Mouse (Mus musculus) kidney, embryonic 14.5 days (tissue): ENCODE measurements around the gene Glud1. TPM values are rescaled to one million over a fixed set of nuclear protein-coding genes. Genes with fewer than 3 reads are reported as not detected.

Experiments
- ATAC-seq: fragments of 200-750 bp; cut with Nextera tagmentation; 2 replicates; pipeline ENCODE4 v1.8.0; 2017; ENCODE audit warnings: moderate number of reproducible peaks, mild to moderate bottlenecking, moderate TSS enrichment, moderate library complexity; ENCODE audit not compliant: low FRiP score, low TSS enrichment
- H3K27ac ChIP-seq: fragments of 300-500 bp; sonication (generic); 2 replicates; pipeline ENCODE4 v1.5.1; 2014; ENCODE audit warnings: low read depth, mild to moderate bottlenecking, low read length, moderate library complexity, mixed read lengths
- H3K27me3 ChIP-seq: fragments of 300-500 bp; sonication (generic); 2 replicates; pipeline ENCODE4 v1.6.1; 2014; ENCODE audit warnings: mild to moderate bottlenecking, low read length; ENCODE audit not compliant: control insufficient read depth, insufficient read depth
- H3K36me3 ChIP-seq: fragments of 300-500 bp; sonication (generic); 2 replicates; pipeline ENCODE4 v1.6.1; 2014; ENCODE audit warnings: low read length, mixed read lengths; ENCODE audit not compliant: control insufficient read depth, insufficient read depth
- H3K4me1 ChIP-seq: fragments of 300-500 bp; sonication (generic); 2 replicates; pipeline ENCODE4 v1.6.1; 2014; ENCODE audit warnings: low read length, mixed read lengths; ENCODE audit not compliant: control insufficient read depth, insufficient read depth
- H3K4me2 ChIP-seq: fragments of 300-500 bp; sonication (generic); replicated peaks from 2 replicates; pipeline ENCODE4 v1.6.1; 2014; ENCODE audit warnings: low read depth, mild to moderate bottlenecking, low read length
- H3K4me3 ChIP-seq: fragments of 300-500 bp; sonication (generic); 2 replicates; pipeline ENCODE4 v1.5.1; 2014; ENCODE audit warnings: mild to moderate bottlenecking, low read length
- H3K9ac ChIP-seq: fragments of 300-500 bp; sonication (generic); 2 replicates; pipeline ENCODE4 v1.6.1; 2014; ENCODE audit warnings: low read depth, mild to moderate bottlenecking, low read length, moderate library complexity
- H3K9me3 ChIP-seq: fragments of 300-500 bp; sonication (generic); 2 replicates; pipeline ENCODE4 v1.6.1; 2016; ENCODE audit warnings: low read length; ENCODE audit not compliant: control insufficient read depth
- WGBS: fragments of 180-500 bp; shearing (Covaris S2); extraction: QIAGEN DNeasy Blood & Tissue Kit; methylation state at CpG from one replicate; pipeline ENCODE4 v1.1.7; 2014; 5-methylcytosine and 5-hydroxymethylcytosine counted together
- polyA plus RNA-seq: library from polyadenylated mRNA; unstranded; fragments of >200 nt; fragmentation: Nextera tagmentation; extraction: Ambion mirVana; gene quantifications from 2 replicates; pipeline ENCODE4 v1.2.1, GENCODE M21; 2014

Gene Glud1
- polyA plus RNA-seq, 1 experiment from 2014 or later: 112 TPM

DNA sequence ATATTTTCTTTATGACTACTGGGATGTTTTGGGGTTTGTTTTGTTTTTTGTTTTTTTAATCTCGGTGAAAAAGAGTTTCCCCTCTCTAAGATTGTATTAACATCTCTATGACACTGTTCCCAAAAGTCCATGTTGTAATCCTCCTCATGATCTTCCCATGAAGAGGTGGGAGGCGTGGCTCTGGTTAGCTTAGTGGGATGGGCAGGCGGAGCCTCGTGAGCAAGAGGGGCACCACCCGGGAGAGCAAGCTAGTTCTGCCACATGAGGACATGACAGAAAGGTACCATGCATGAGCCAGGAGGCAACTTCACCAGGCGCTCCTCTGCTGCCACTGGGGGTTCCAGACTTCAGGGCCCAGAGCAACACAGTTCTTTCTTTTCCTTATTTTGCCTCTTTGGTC lies 42.0 kb downstream of the Glud1 start:
- no peak overlapping the region for H3K27ac ChIP-seq
- H3K4me2 ChIP-seq: no peak overlapping the region
- 62% methylated on average over 6 of the region's 6 CpGs for WGBS
- no peak for ATAC-seq
- no peaks in the 10 kb centered on the region for H3K4me1 ChIP-seq
- no peak overlapping the region for H3K9ac ChIP-seq
- no peaks in the 10 kb centered on the region for H3K36me3 ChIP-seq
- no peak overlapping the region for H3K4me3 ChIP-seq
- no peaks in the 10 kb centered on the region for H3K9me3 ChIP-seq
- H3K27me3 ChIP-seq: no peaks in the 10 kb centered on the region

DNA sequence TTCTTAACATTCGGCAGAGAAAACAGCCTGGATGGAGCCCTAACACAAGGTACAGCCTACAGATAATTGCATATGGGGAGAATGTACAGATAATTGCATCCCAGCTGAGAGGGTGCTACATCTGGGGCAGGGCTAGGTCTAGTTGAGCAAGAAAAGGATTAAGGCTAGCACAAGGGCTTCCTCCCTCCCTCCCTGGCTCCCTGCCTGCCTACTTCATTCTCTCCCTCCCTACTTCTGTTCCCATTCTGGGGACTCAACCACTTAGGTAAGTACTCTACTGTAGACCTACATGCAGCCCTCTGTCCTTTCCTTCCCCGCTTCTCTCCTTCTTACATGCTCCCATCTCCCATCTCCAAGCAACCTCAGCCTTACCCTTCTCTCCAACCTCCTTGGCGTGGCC lies 42.8 kb downstream of the Glud1 start:
- Histone ChIP-seq H3K4me3 (no peak overlapping the region), H3K9me3 (no peaks in the 10 kb centered on the region), H3K36me3 (no peaks in the 10 kb centered on the region), H3K4me2 (no peak overlapping the region), H3K4me1 (no peaks in the 10 kb centered on the region), H3K9ac (no peak overlapping the region), H3K27ac (no peak overlapping the region), H3K27me3 (no peaks in the 10 kb centered on the region)
- 89% methylated on average over 3 of the region's 3 CpGs for WGBS
- ATAC-seq: no peak

DNA sequence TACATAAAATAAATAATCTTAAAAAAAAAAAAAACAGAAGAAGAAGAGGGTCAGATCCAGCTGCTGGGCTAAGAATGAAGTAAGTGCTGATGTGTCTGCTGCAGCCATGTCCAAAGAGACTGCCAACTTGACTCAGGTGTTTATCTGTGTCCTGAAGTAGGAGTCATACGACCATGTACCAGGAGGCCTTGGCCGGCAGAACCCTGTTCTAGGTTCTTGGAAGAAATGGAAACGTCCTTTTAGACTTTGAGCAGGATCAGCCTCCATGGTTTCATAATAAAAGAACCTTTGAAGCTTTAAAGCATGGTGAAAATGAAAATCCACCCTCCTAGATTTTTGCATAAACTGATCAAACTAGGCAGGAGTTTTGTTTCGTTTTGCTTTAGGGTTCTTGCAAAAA lies 43.9 kb downstream of the Glud1 start:
- no peak for ATAC-seq
- Histone ChIP-seq H3K27ac (no peak overlapping the region), H3K4me3 (no peak overlapping the region), H3K9me3 (no peaks in the 10 kb centered on the region), H3K27me3 (no peaks in the 10 kb centered on the region), H3K36me3 (no peaks in the 10 kb centered on the region), H3K4me2 (no peak overlapping the region), H3K9ac (no peak overlapping the region), H3K4me1 (no peaks in the 10 kb centered on the region)
- WGBS: 87% methylated on average over 4 of the region's 4 CpGs

DNA sequence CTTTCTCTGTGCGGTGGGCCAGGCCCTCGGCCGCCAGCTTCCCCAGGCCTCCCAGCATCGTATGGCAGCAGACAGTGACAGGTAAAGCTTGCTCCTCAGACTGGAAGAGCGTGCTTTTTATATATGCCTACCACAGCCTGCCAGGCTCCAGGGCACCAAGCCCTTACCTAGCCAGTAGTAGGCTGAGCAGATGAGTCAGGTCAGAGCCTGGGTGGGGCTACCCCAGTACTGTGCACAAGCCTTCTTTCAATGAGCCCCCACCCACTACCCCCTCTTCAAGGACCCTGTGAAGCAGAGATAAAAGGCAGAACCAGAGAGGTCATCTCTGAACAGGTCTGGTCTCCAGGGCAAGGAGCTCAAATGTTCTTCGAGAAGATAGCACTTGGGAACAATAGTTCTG lies 44.8 kb downstream of the Glud1 start, which contains the start of gene Fam25c:
Gene Fam25c, minus strand, starts transcription at position 133 of the 400 bp plus-strand sequence.
- Histone ChIP-seq H3K4me1 (no peaks in the 10 kb centered on the region), H3K9ac (no peak within 1 kb of the TSS), H3K4me2 (no peak within 1 kb of the TSS)

DNA sequence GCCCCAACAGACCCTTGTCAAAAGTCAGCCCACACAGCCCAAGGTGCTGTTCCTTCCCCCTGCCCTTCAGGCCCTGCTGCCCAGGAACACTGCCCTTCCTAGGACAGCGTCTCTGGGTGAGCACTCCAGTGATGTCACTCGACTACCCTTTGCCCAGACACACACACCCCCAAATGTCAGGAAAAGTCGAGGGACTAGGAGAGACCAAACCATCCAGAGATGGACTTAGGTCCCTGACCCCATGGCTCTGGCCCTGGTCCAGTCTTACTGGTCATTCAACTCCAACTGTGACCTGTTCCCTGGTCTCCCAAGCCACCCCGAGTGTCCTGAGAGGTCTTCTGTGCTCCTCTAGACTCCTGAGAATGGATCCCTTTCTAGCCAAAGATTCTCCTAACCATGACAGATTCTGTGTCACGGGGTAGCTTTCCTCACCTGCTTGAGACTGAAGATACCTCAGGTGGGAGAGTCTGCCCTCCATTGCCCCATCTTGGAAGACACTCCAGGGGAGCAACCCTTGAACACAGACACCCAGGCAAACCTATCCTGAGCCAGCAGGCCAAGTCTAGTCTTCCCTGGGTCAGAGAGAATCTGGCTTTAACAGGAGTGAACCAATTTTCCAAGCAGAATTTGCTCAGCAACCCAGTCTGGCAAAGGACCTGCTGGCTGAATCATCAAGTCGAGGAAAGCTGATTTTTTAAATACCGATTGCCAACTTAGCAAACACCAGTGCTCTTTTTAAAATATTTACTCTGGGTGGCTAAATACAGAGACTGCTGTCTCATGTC lies 47.3 kb downstream of the Glud1 start:
- H3K27ac ChIP-seq: no peak overlapping the region
- no peak for ATAC-seq

More for the DNA sequence above, 44.8 kb downstream of the Glud1 start, which contains the start of gene Fam25c:
- H3K27ac ChIP-seq: no peak within 1 kb of the TSS
- H3K9me3 ChIP-seq: no peaks in the 10 kb centered on the region
- no peak for ATAC-seq
- H3K4me3 ChIP-seq: no peak within 1 kb of the TSS
- H3K36me3 ChIP-seq: no peaks in the 10 kb centered on the region
- no peaks in the 10 kb centered on the region for H3K27me3 ChIP-seq
- WGBS: 76% methylated on average over 6 of the region's 6 CpGs

DNA sequence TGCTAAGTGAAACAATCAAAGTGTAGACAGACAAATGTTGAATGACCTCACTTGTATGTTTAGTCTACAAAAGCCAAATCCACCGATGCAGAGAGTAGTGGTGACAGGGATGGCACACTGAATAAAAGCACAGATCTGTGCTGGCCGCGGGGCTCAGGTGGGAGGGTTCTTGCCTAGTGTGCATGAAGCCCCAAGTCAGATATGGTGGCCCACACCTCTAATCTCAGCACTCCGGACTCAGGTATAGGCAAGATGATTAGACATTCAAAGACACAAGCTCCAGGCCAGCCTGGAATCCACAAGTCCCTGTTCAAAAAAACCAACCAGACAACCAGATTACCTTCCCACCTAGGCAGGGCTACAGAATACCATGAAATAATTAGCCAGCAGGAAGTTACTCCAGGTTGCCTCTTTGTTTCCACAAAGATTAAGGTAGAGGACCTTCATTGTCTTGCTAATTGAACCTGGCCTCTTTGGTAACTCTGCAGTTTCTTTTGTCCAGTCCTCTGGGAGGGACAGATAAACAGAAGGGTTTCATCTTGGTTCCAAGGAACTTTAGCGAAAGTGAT lies 49.2 kb downstream of the Glud1 start:
- Histone ChIP-seq H3K9me3 (no peaks in the 10 kb centered on the region), H3K27ac (no peak overlapping the region), H3K4me3 (no peak overlapping the region), H3K27me3 (no peaks in the 10 kb centered on the region), H3K4me2 (no peak overlapping the region), H3K4me1 (no peaks in the 10 kb centered on the region), H3K9ac (no peak overlapping the region), H3K36me3 (no peaks in the 10 kb centered on the region)
- WGBS: 54% methylated on average over 5 of the region's 5 CpGs
- ATAC-seq: no peak

More for the DNA sequence above, 47.3 kb downstream of the Glud1 start:
- no peak overlapping the region for H3K4me3 ChIP-seq
- H3K9me3 ChIP-seq: no peaks in the 10 kb centered on the region
- WGBS: 87% methylated on average over 7 of the region's 7 CpGs
- no peaks in the 10 kb centered on the region for H3K4me1 ChIP-seq
- no peaks in the 10 kb centered on the region for H3K36me3 ChIP-seq
- H3K9ac ChIP-seq: no peak overlapping the region
- H3K27me3 ChIP-seq: no peaks in the 10 kb centered on the region
- H3K4me2 ChIP-seq: no peak overlapping the region

DNA sequence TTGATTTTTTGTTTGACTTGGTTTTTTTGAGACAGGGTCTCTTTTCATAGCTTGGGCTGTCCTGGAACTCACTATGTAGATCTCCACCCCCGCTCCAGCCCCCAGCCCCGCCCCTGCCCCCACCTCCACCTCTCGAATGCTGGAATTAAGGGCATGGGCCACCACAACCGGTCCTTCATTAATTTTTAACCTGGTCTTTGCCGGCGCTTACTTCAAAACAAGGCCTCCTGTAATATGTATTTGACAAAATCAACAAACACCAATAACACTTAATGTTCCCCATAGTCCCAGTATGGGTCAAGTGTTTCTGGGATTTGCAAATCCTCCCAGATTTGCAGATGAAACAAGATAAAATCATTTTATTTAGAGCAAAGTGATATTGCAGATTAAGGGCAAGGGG lies 49.7 kb downstream of the Glud1 start:
- no peak overlapping the region for H3K9ac ChIP-seq
- no peaks in the 10 kb centered on the region for H3K9me3 ChIP-seq
- H3K27ac ChIP-seq: no peak overlapping the region
- no peak overlapping the region for H3K4me3 ChIP-seq
- no peaks in the 10 kb centered on the region for H3K27me3 ChIP-seq
- no peak for ATAC-seq
- H3K4me1 ChIP-seq: no peaks in the 10 kb centered on the region
- H3K36me3 ChIP-seq: no peaks in the 10 kb centered on the region
- whole genome bisulfite sequencing: 44% methylated on average over 6 of the region's 6 CpGs
- H3K4me2 ChIP-seq: no peak overlapping the region

DNA sequence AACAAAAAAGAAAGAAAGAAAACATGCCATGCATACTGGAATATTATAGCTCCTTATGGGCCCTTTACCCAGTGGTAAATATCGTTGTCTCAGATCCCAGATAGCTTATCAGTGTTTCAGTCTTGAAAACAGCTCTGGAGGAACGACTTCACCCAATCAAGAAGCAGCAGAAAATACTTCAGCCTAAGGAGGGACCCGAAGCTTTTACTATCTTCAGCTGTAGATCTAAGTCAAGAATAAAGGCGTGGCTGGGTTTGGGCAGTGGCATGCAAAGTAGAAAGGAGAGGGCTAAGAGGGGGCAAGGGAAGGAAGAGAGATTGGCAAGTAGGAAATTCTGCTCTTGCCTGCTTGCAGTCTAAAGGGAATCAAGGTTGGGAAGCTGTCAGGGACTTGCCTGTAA lies 51.6 kb downstream of the Glud1 start:
- H3K4me2 ChIP-seq: no peak overlapping the region
- no peaks in the 10 kb centered on the region for H3K27me3 ChIP-seq
- 66% methylated on average over 4 of the region's 4 CpGs for WGBS
- H3K4me1 ChIP-seq: no peaks in the 10 kb centered on the region
- no peak overlapping the region for H3K27ac ChIP-seq
- H3K9me3 ChIP-seq: no peaks in the 10 kb centered on the region
- H3K4me3 ChIP-seq: no peak overlapping the region
- no peak overlapping the region for H3K9ac ChIP-seq
- H3K36me3 ChIP-seq: no peaks in the 10 kb centered on the region
- no peak for ATAC-seq

DNA sequence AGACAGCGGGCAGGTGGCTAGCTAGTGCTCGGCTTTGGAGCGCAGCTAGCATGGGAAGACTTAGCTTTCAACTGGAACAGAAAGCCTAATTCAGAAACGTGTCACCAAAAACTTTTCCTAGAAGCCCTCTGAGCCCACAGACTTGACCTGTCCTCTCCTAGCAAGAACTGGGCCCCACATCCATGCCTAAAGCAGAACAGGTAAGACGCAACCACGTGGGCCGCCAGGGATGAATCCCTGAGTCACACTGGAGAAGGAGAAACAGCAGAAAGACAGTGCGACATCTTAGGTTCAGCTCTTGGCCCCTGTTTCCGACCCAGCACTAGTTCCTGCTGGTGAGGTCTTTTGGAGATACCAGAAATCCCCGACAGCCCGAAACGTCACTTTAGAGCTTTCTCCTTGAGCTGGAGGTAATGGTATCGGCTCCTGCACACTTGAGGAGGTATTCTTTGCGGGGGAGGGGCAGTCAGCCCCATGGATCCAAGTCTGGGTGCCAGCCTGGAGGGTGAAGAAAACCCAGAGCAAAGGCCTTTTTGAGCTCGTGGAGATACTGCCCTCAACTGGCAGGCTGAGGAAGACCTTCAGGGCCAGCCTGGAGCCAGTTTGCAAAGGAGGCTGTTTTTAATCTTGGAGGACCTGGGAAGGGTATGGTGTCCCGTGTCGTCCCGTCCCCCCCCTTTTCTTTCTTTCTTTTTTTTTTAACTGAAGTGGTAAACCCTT lies 52.4 kb downstream of the Glud1 start:
- no peaks in the 10 kb centered on the region for H3K4me1 ChIP-seq
- ATAC-seq: peak; percentile 63
- H3K9me3 ChIP-seq: no peaks in the 10 kb centered on the region
- H3K27ac ChIP-seq: no peak overlapping the region
- H3K36me3 ChIP-seq: no peaks in the 10 kb centered on the region
- H3K27me3 ChIP-seq: no peaks in the 10 kb centered on the region
- H3K4me3 ChIP-seq: peak overlapping the region; percentile 43
- peak overlapping the region; percentile 48; the same call in 1 of the 2 replicates for H3K9ac ChIP-seq
- H3K4me2 ChIP-seq: peak overlapping the region; percentile 80
- 31% methylated on average over 18 of the region's 18 CpGs for WGBS
